In genomic region chr11:90250730-90251129, GRCm38 (mm10) we compare ENCODE assay signal across 8 mouse cellular contexts. TPM values are rescaled to one million over a fixed set of nuclear protein-coding genes. Genes with fewer than 3 reads are reported as not detected.
DNase-seq lines count a peak whose midpoint lies in the region; ATAC-seq and TF ChIP-seq lines count a peak whose summit lies in the region.

No protein-coding gene starts in this region.

- no peaks in the 10 kb centered on the region for H3K36me3 ChIP-seq in erythroblast, embryonic 14.5 days (ENCODE audit: control insufficient read depth)
- no peaks in the 10 kb centered on the region for H3K36me3 ChIP-seq in spleen, adult 2 months (ENCODE audit: control insufficient read depth, insufficient read depth, low read length)
- H3K36me3 ChIP-seq in limb, embryonic 14.5 days (ENCODE audit: control insufficient read depth, insufficient read depth, low read length) = no peaks in the 10 kb centered on the region
- H3K36me3 ChIP-seq in stomach, embryonic 14.5 days (ENCODE audit: control insufficient read depth, insufficient read depth, low read length) = no peaks in the 10 kb centered on the region; the same call in 1 of the 2 replicates

- TF ChIP-seq CTCF in spleen, adult 2 months (IDR thresholded peaks at IDR 0.05; ENCODE audit: extremely low read depth, insufficient read depth, insufficient read length, insufficient replicate concordance) = no peak

- H3K4me2 ChIP-seq in limb, embryonic 14.5 days (replicated peaks; ENCODE audit: low read depth, low read length, severe bottlenecking) = peak overlapping the region; percentile 81
- peak overlapping the region; percentile 86 for H3K4me2 ChIP-seq in stomach, embryonic 14.5 days (replicated peaks; ENCODE audit: low read depth, low read length)

- WGBS in spleen, adult 2 months = 16% methylated on average over 7 of the region's 7 CpGs
- 69% methylated on average over 7 of the region's 7 CpGs for WGBS in limb, embryonic 14.5 days
- WGBS in stomach, embryonic 14.5 days = 57% methylated on average over 7 of the region's 7 CpGs

- no peak for ATAC-seq in erythroblast, adult 5-6 weeks (replicated peaks; ENCODE audit: low FRiP score, poor library complexity, severe bottlenecking)
- ATAC-seq in limb, embryonic 14.5 days (ENCODE audit: low FRiP score, low read depth) = no peak
- ATAC-seq in stomach, embryonic 14.5 days (ENCODE audit: insufficient number of reproducible peaks, insufficient read depth, low FRiP score, low read depth) = no peak

- peaks cover 24% of the 10 kb centered on the region for H3K4me1 ChIP-seq in erythroblast, embryonic 14.5 days (ENCODE audit: control insufficient read depth)
- H3K4me1 ChIP-seq in spleen, adult 2 months (ENCODE audit: control insufficient read depth, insufficient read depth, insufficient read length) = peaks cover 11% of the 10 kb centered on the region
- H3K4me1 ChIP-seq in limb, embryonic 14.5 days (ENCODE audit: control insufficient read depth, insufficient read depth, low read length) = peaks cover 7% of the 10 kb centered on the region; the same call in 1 of the 2 replicates
- H3K4me1 ChIP-seq in stomach, embryonic 14.5 days (ENCODE audit: control insufficient read depth, insufficient read depth, low read length) = peaks cover 17% of the 10 kb centered on the region; the same call in 1 of the 2 replicates

- TF ChIP-seq POLR2A in spleen, adult 2 months (IDR thresholded peaks at IDR 0.05; ENCODE audit: low read depth, low read length) = no peak
- no peak for TF ChIP-seq POLR2A in limb, embryonic 14.5 days (IDR thresholded peaks at IDR 0.05; ENCODE audit: borderline replicate concordance, extremely low read depth, insufficient read depth, insufficient read length)

- peak overlapping the region; percentile 72 for H3K4me3 ChIP-seq in erythroblast, embryonic 14.5 days (replicated peaks)
- peak overlapping the region; percentile 19; the same call in 1 of the 2 replicates for H3K4me3 ChIP-seq in spleen, adult 2 months (ENCODE audit: extremely low read depth, insufficient read depth, insufficient read length)
- H3K4me3 ChIP-seq in limb, embryonic 14.5 days (replicated peaks; ENCODE audit: low read length) = peak overlapping the region; percentile 85
- peak overlapping the region; percentile 81 for H3K4me3 ChIP-seq in stomach, embryonic 14.5 days (ENCODE audit: low read depth, low read length)

- H3K27me3 ChIP-seq in erythroblast, embryonic 14.5 days (ENCODE audit: control insufficient read depth) = peaks cover 7% of the 10 kb centered on the region; the same call in 1 of the 2 replicates
- no peaks in the 10 kb centered on the region for H3K27me3 ChIP-seq in spleen, adult 2 months (ENCODE audit: control insufficient read depth, insufficient read depth, low read length)
- no peaks in the 10 kb centered on the region for H3K27me3 ChIP-seq in limb, embryonic 14.5 days (ENCODE audit: control insufficient read depth, insufficient read depth, low read length)
- no peaks in the 10 kb centered on the region for H3K27me3 ChIP-seq in stomach, embryonic 14.5 days (ENCODE audit: control insufficient read depth, insufficient read depth, low read length)

- 0 out of 2 replicates have a peak overlapping the region, but pooled peaks have one; percentile 90 for H3K9ac ChIP-seq in limb, embryonic 14.5 days (ENCODE audit: low read depth, low read length, severe bottlenecking)
- H3K9ac ChIP-seq in stomach, embryonic 14.5 days (replicated peaks; ENCODE audit: low read depth, low read length) = peak overlapping the region; percentile 83; the same call in 1 of the 2 replicates

- DNase-seq in spleen, adult 2 months (ENCODE audit: low read depth in 1 of 2, low spot score in 2 of 2) = no peak
- DNase-seq in spleen, postnatal 4 days (ENCODE audit: low spot score in 2 of 2) = no peak
- no peak for DNase-seq in limb, embryonic 14.5 days (ENCODE audit: low spot score)
- DNase-seq in layer of hippocampus, adult 9-11 months = no peak
- no peak for DNase-seq in gastrocnemius, postnatal 10 days

- H3K27ac ChIP-seq in spleen, adult 2 months (ENCODE audit: insufficient read depth, low read length) = peak overlapping the region; percentile 2; the same call in 1 of the 2 replicates
- H3K27ac ChIP-seq in limb, embryonic 14.5 days (replicated peaks; ENCODE audit: low read depth, low read length) = no peak overlapping the region
- no peak overlapping the region for H3K27ac ChIP-seq in stomach, embryonic 14.5 days (ENCODE audit: low read length)

- no peaks in the 10 kb centered on the region for H3K9me3 ChIP-seq in erythroblast, embryonic 14.5 days (ENCODE audit: control insufficient read depth, low read length)
- no peaks in the 10 kb centered on the region for H3K9me3 ChIP-seq in limb, embryonic 14.5 days (ENCODE audit: control insufficient read depth, low read length)
- H3K9me3 ChIP-seq in stomach, embryonic 14.5 days (ENCODE audit: control insufficient read depth, low read depth, low read length) = no peaks in the 10 kb centered on the region

RNA-seq across cellular contexts. Expression of gene Mmd, which starts 1.5 kb away (rescaled TPM):
- 0.04 TPM in 2 replicates for polyA plus RNA-seq in erythroblast, embryonic 14.5 days (2012)
- total RNA-seq in erythroblast, adult 5-6 weeks (2015; ENCODE audit: low replicate concordance) = 5.6 and 6.7 TPM in 2 replicates
- 1.8 and 2.6 TPM in 2 replicates for total RNA-seq in erythroblast, adult 5-6 weeks (2017; ENCODE audit: low replicate concordance)
- 9.6 and 14.8 TPM in 2 replicates for polyA plus RNA-seq in spleen, adult 2 months (2012; rRNA removed)
- 26.1 and 31.6 TPM in 2 replicates for polyA plus RNA-seq in limb, embryonic 14.5 days (2012; rRNA removed)
- 24.1 and 26.0 TPM in 2 replicates for polyA plus RNA-seq in limb, embryonic 14.5 days (2014; fragmentation: Nextera tagmentation; extraction: Ambion mirVana)
- 34.3 TPM in 2 replicates for polyA plus RNA-seq in stomach, embryonic 14.5 days (2014; fragmentation: Nextera tagmentation; extraction: Ambion mirVana)
- total RNA-seq in gastrocnemius, postnatal 10 days (2021) = 10 to 100 TPM; 14.5 to 18.7 TPM

Comparison
In these comparisons a context has a peak if more than half of its experiments do, and no peak if none do; other contexts are left out.
1. H3K4me3 ChIP-seq: peak in every context shown above with its lines; median percentile 85 in limb, embryonic 14.5 days; 81 in stomach, embryonic 14.5 days; 72 in erythroblast, embryonic 14.5 days; 19 in spleen, adult 2 months.
2. RNA of gene Mmd, which starts 1.5 kb away (polyA plus RNA-seq): 34.3 TPM in stomach, embryonic 14.5 days, 24.1 to 31.6 TPM in limb, embryonic 14.5 days and 9.6 to 14.8 TPM in spleen, adult 2 months; 0.04 TPM in erythroblast, embryonic 14.5 days; every median in the first group is over 10 times any median in the second.